Mouse (Mus musculus) myocyte (in vitro differentiated cells): Measurements from ENCODE around the gene Cxcr1. TPM values are rescaled to one million over a fixed set of nuclear protein-coding genes. Genes with fewer than 3 reads are reported as not detected.

ENCODE experiments used
- H3K27me3 ChIP-seq: one replicate; pipeline ENCODE4 v1.6.1; 2011; ENCODE audit not compliant: control insufficient read depth, insufficient read depth, insufficient read length
- H3K36me3 ChIP-seq: one replicate; pipeline ENCODE4 v1.6.1; 2011; ENCODE audit not compliant: control insufficient read depth, insufficient read depth
- H3K4me2 ChIP-seq: one replicate; pipeline ENCODE4 v1.6.1; 2011; ENCODE audit warnings: low read depth, control low read depth
- H3K4me3 ChIP-seq: one replicate; pipeline ENCODE4 v1.5.1; 2011; ENCODE audit warnings: mild to moderate bottlenecking, control low read depth, moderate library complexity
- H3K79me2 ChIP-seq: one replicate; pipeline ENCODE4 v1.6.1; 2011; ENCODE audit not compliant: control insufficient read depth, insufficient read depth
- H3ac ChIP-seq: one replicate; pipeline ENCODE4 v1.6.1; 2011; ENCODE audit not compliant: control insufficient read depth, insufficient read length
- CEBPB ChIP-seq: IDR thresholded peaks from 2 replicates; pipeline ENCODE4 v1.6.1; 2011; ENCODE audit warnings: mild to moderate bottlenecking, moderate library complexity; ENCODE audit not compliant: poor library complexity, insufficient read depth, severe bottlenecking
- E2F4 ChIP-seq: IDR thresholded peaks from one replicate; pipeline ENCODE4 v1.6.1; 2011; ENCODE audit warnings: mild to moderate bottlenecking, control low read depth, moderate library complexity; ENCODE audit not compliant: insufficient read depth
- MAX ChIP-seq: IDR thresholded peaks from one replicate; pipeline ENCODE4 v1.6.1; 2011; ENCODE audit warnings: low read depth, mild to moderate bottlenecking, control low read depth
- MYOD1 ChIP-seq, 3 experiments: IDR thresholded peaks; one replicate each; pipeline ENCODE4 v1.6.1; 2011; ENCODE audit warnings: control low read depth in 2 of 3, low read depth in 2 of 3, mild to moderate bottlenecking in 2 of 3, moderate library complexity in 1 of 3; ENCODE audit not compliant: insufficient read length in 2 of 3, control insufficient read depth in 1 of 3
- MYOG ChIP-seq, 3 experiments: IDR thresholded peaks; one replicate each; pipeline ENCODE4 v1.6.1; 2011; ENCODE audit warnings: control low read depth in 2 of 3, low read depth in 2 of 3, mild to moderate bottlenecking in 2 of 3; ENCODE audit not compliant: insufficient read length in 2 of 3, control insufficient read depth in 1 of 3, insufficient read depth in 1 of 3
- POLR2A ChIP-seq: IDR thresholded peaks from one replicate; pipeline ENCODE4 v1.6.1; 2011; ENCODE audit warnings: low read depth, mild to moderate bottlenecking, control low read depth, moderate library complexity; ENCODE audit not compliant: insufficient read length
- POLR2AphosphoS2 ChIP-seq: IDR thresholded peaks from one replicate; pipeline ENCODE4 v1.6.1; 2011; ENCODE audit warnings: low read depth, control low read depth; ENCODE audit not compliant: insufficient read length
- REST ChIP-seq: IDR thresholded peaks from one replicate; pipeline ENCODE4 v1.6.1; 2011; ENCODE audit warnings: mild to moderate bottlenecking, control low read depth, moderate library complexity; ENCODE audit not compliant: insufficient read depth, insufficient read length
- SRF ChIP-seq: IDR thresholded peaks from one replicate; pipeline ENCODE4 v1.6.1; 2011; ENCODE audit warnings: low read depth; ENCODE audit not compliant: control insufficient read depth, insufficient read length
- TCF12 ChIP-seq: IDR thresholded peaks from one replicate; pipeline ENCODE4 v1.6.1; 2011; ENCODE audit warnings: mild to moderate bottlenecking, control low read depth; ENCODE audit not compliant: poor library complexity, insufficient read depth, severe bottlenecking
- TCF3 ChIP-seq: IDR thresholded peaks from one replicate; pipeline ENCODE4 v1.6.1; 2011; ENCODE audit warnings: low read depth, control low read depth; ENCODE audit not compliant: insufficient read length
- USF1 ChIP-seq: IDR thresholded peaks from one replicate; pipeline ENCODE4 v1.6.1; 2011; ENCODE audit warnings: low read depth, mild to moderate bottlenecking, control low read depth, moderate library complexity
- polyA plus RNA-seq: library from polyadenylated mRNA; unstranded; fragments of >200 nt; fragmentation: generic; extraction: Trizol; gene quantifications from one replicate; pipeline ENCODE4 v1.2.1, GENCODE M21; 2012; ENCODE audit warnings: missing spikeins

The Cxcr1 gene
- polyA plus RNA-seq, 1 experiment = not detected

- Histone ChIP-seq H3K27me3 (peaks cover 4% of the 10 kb centered on the region), H3K36me3 (no peaks in the 10 kb centered on the region), H3ac (no peak overlapping the region), H3K4me3 (no peak overlapping the region), H3K79me2 (no peaks in the 10 kb centered on the region), H3K4me2 (no peak overlapping the region)
- no peak for TF ChIP-seq MAX
- TF ChIP-seq USF1 = no peak
- TF ChIP-seq POLR2A = no peak
- no peak for TF ChIP-seq E2F4
- no peak for TF ChIP-seq SRF
- TF ChIP-seq POLR2AphosphoS2 = no peak
- TF ChIP-seq REST = no peak
- no peak for TF ChIP-seq MYOD1 (IDR thresholded peaks at IDR 0.05; ENCODE audit: control insufficient read depth in 1 of 3, insufficient read length in 2 of 3, low read depth in 2 of 3)
- no peak for TF ChIP-seq TCF3
These were observed 4.6 kb upstream of the Cxcr1 start for GRCm38 (mm10) chr1:74199046-74199445.

DNA sequence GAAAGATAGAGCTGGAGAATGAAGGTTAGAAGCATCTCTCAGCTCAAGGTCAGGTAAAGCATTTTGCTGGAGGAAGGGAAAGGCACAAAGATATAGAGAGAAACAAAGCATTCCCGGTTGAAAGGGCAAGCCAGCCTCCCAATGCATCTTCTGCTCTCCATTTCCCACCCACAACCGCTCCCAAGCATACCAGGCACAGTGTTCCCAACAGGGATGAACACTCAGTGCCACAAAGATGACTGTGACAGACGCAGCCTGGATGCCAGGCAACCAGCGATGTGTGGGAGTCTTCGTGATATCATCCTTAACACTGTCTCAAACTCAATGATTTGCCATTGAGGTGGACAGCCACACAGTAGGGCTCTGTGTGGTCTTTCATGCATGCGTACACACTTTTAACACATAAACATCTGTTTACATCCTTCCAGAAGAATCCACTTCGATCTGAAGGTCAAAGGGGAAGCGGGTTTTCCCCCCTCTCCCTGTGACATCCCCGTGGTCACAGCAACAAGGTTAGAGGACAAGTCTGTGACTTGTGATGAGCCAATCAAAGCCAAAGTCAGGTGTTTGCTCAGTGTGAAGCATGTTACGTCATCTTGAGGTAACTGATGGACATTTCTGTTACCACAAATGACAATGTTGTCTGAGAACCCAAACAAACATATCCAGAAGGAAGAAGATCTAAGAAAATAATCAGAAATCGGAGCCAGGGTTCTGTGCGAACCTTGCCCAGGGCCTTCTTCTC is 3.5 kb upstream of the Cxcr1 start:
- no peak overlapping the region for H3ac ChIP-seq
- H3K36me3 ChIP-seq = no peaks in the 10 kb centered on the region
- H3K4me2 ChIP-seq = no peak overlapping the region
- TF ChIP-seq REST = no peak
- no peak for TF ChIP-seq POLR2AphosphoS2
- no peak for TF ChIP-seq TCF12
- no peak for TF ChIP-seq CEBPB
- no peak for TF ChIP-seq MYOD1 (IDR thresholded peaks at IDR 0.05; ENCODE audit: control insufficient read depth in 1 of 3, insufficient read length in 2 of 3, low read depth in 2 of 3)
- no peak for TF ChIP-seq POLR2A
- TF ChIP-seq USF1 = no peak
- TF ChIP-seq SRF = no peak
- no peak for TF ChIP-seq E2F4
- TF ChIP-seq TCF3 = no peak
- TF ChIP-seq MYOG (IDR thresholded peaks at IDR 0.05; ENCODE audit: control insufficient read depth in 1 of 3, insufficient read depth in 1 of 3, insufficient read length in 2 of 3, low read depth in 2 of 3) = no peak
- TF ChIP-seq MAX = no peak
- H3K79me2 ChIP-seq = no peaks in the 10 kb centered on the region
- H3K27me3 ChIP-seq = peaks cover 6% of the 10 kb centered on the region
- H3K4me3 ChIP-seq = no peak overlapping the region

DNA sequence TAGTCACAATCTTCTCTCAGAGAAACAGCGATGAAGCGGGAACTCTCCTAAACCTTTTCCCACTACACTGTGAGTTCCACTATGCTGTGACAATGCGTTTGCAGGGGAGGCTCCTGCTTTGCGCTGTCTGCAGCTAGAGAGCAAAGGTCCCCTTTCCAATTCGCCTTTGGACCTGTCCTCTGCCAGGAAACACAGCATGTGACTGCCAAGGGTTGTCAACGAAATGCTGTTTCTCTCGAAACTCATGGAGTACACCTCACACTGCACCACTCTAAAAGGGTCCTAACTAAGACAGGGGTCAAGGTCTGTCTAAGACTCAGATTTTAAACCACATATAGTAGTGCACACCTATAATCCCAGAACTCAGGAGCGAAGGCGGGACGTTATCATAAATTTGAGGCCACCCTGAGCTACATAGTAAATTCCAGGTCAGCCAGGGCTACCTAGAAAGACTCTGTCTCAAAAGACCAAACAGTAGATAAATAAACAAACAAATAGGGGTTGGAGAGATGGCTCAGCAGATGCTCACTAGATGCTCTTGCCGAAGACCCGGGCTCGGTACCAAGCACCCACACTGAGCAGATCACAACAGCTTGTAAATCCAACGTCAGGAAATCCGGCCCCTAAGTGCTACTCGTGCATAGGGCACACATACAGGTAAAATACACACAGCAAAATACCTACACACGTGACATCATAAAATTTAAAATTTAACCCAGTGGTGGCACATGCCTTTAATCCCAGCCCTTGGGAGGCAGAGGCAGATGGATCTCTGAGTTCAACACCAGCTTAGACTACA is 2.4 kb upstream of the Cxcr1 start:
- Histone ChIP-seq H3ac (no peak overlapping the region), H3K27me3 (peaks cover 12% of the 10 kb centered on the region), H3K4me3 (no peak overlapping the region), H3K36me3 (no peaks in the 10 kb centered on the region), H3K4me2 (no peak overlapping the region), H3K79me2 (no peaks in the 10 kb centered on the region)
- TF ChIP-seq CEBPB (no peak), USF1 (no peak), SRF (no peak), TCF3 (no peak), MAX (no peak), REST (no peak), MYOD1 (IDR thresholded peaks at IDR 0.05; ENCODE audit: control insufficient read depth in 1 of 3, insufficient read length in 2 of 3, low read depth in 2 of 3) (no peak), TCF12 (no peak), POLR2AphosphoS2 (no peak), MYOG (IDR thresholded peaks at IDR 0.05; ENCODE audit: control insufficient read depth in 1 of 3, insufficient read depth in 1 of 3, insufficient read length in 2 of 3, low read depth in 2 of 3) (no peak), E2F4 (no peak), POLR2A (no peak)

GRCm38 (mm10) chr1:74195961-74196360 is 1.5 kb upstream of the Cxcr1 start:
- Histone ChIP-seq H3K79me2 (no peaks in the 10 kb centered on the region), H3K36me3 (no peaks in the 10 kb centered on the region), H3ac (no peak overlapping the region), H3K4me2 (no peak overlapping the region), H3K4me3 (no peak overlapping the region), H3K27me3 (peaks cover 12% of the 10 kb centered on the region)
- no peak for TF ChIP-seq SRF
- no peak for TF ChIP-seq TCF12

DNA sequence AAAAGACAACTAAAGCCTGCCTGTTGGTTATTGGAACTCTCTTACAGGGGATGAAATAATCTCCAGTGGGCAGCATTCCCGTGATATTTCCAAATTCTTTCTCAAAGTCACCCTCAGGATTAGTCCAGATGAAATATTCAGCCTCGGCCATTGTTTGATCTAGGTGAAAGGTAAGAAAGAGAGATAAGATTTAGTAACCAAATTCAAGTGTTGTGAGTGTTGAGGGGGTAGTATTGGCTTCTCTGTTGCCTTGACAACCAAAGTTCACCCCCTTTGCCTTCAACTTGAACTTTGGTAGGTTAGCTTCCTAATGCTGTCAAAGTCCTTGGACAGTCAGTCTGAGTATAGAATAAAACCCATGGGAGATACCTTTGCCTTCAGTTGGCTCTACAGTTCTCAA is 1.7 kb downstream of the Cxcr1 start:
- Histone ChIP-seq H3K4me3 (no peak overlapping the region), H3K4me2 (no peak overlapping the region), H3K36me3 (no peaks in the 10 kb centered on the region), H3K79me2 (no peaks in the 10 kb centered on the region), H3ac (no peak overlapping the region), H3K27me3 (peaks cover 19% of the 10 kb centered on the region)
- no peak for TF ChIP-seq CEBPB
- no peak for TF ChIP-seq MYOG (IDR thresholded peaks at IDR 0.05; ENCODE audit: control insufficient read depth in 1 of 3, insufficient read depth in 1 of 3, insufficient read length in 2 of 3, low read depth in 2 of 3)
- TF ChIP-seq TCF12 = no peak
- no peak for TF ChIP-seq USF1
- no peak for TF ChIP-seq SRF
